Mouse (Mus musculus) kidney, adult 2 months (tissue): ENCODE data around the gene Rictor. TPM values are rescaled to one million over a fixed set of nuclear protein-coding genes. Genes with fewer than 3 reads are reported as not detected.
"Not testable (repeated sequence)": the region's sequence is repeated elsewhere in the genome, so short reads cannot be mapped to it uniquely, and the experiment has no call there.

Experiments
- DNase-seq: peaks from one replicate; pipeline ENCODE4 v3.0.0; 2021
- H3K27ac ChIP-seq: fragments of 200-500 bp; 2 replicates; pipeline ENCODE4 v1.5.1; 2012; ENCODE audit warnings: low read depth, low read length, control low read depth, inconsistent platforms; ENCODE audit not compliant: insufficient read depth
- H3K27me3 ChIP-seq: fragments of 200-500 bp; replicated peaks from 2 replicates; pipeline ENCODE4 v1.6.1; 2012; ENCODE audit warnings: mild to moderate bottlenecking, moderate library complexity, low read length, inconsistent platforms; ENCODE audit not compliant: control insufficient read depth, insufficient read depth
- H3K36me3 ChIP-seq: fragments of 200-500 bp; 2 replicates; pipeline ENCODE4 v1.6.1; 2012; ENCODE audit warnings: mild to moderate bottlenecking, moderate library complexity, low read length, inconsistent platforms; ENCODE audit not compliant: control insufficient read depth, insufficient read depth
- H3K4me1 ChIP-seq: fragments of 200-500 bp; 2 replicates; pipeline ENCODE4 v1.6.1; 2011; ENCODE audit warnings: low read length; ENCODE audit not compliant: control insufficient read depth, insufficient read depth
- H3K4me3 ChIP-seq: fragments of 200-500 bp; 2 replicates; pipeline ENCODE4 v1.5.1; 2011; ENCODE audit warnings: mild to moderate bottlenecking, low read depth, low read length, control low read depth; ENCODE audit not compliant: insufficient read depth
- CTCF ChIP-seq: fragments of 200-500 bp; conservative IDR thresholded peaks from 2 replicates; pipeline ENCODE4 v1.5.1; 2011; ENCODE audit warnings: low read depth, mild to moderate bottlenecking, control low read depth, low read length, moderate library complexity, mixed read lengths; ENCODE audit not compliant: insufficient read depth, insufficient read length
- POLR2A ChIP-seq: fragments of 200-500 bp; IDR thresholded peaks from one replicate; pipeline ENCODE4 v1.6.1; 2011; ENCODE audit warnings: low read depth, low read length, control low read depth
- WGBS: fragments of 180-500 bp; shearing (Covaris S2); methylation state at CpG from one replicate; pipeline ENCODE4 v1.1.7; 2018; 5-methylcytosine and 5-hydroxymethylcytosine counted together
- polyA plus RNA-seq: library from polyadenylated mRNA; depleted of rRNA; stranded (reverse); fragments of >200 nt; gene quantifications from 2 replicates; pipeline ENCODE4 v1.2.3, GENCODE M21; 2012

Gene Rictor
- polyA plus RNA-seq, 1 experiment: 4.8 TPM

GRCm38 (mm10) chr15:6733076-6733475, 24.9 kb downstream of the Rictor start:
- WGBS: 71% methylated on average over 5 of the region's 5 CpGs
- TF ChIP-seq POLR2A: no peak
- TF ChIP-seq CTCF: no peak
- no peak for DNase-seq
- Histone ChIP-seq H3K27me3 (no peaks in the 10 kb centered on the region), H3K27ac (no peak overlapping the region), H3K4me1 (no peaks in the 10 kb centered on the region; the same call in 1 of the 2 replicates), H3K36me3 (no peaks in the 10 kb centered on the region), H3K4me3 (no peak overlapping the region)

DNA sequence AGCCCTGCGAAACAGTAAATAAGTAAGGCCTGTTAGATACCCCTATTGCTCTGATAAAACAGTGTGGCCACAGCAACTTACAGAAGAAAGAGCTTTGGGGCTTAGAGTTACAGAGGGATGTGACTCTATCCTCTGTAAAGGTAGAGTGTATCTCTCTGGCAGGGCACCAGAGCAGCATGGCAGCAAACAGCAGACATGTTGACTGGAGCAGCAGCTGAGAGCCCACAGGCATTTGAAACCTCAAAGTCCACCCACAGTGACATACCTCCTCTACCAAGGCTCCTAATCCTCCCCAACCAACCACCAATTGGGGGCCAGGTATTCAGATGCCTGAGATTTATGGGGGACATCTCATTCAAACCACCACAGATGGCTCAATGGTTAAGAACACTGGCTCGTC, 31.0 kb downstream of the Rictor start:
- DNase-seq: no peak
- WGBS: 98% methylated on average over 2 of the region's 2 CpGs
- Histone ChIP-seq H3K27me3 (no peaks in the 10 kb centered on the region), H3K4me1 (no peaks in the 10 kb centered on the region), H3K4me3 (no peak overlapping the region), H3K27ac (no peak overlapping the region), H3K36me3 (no peaks in the 10 kb centered on the region)
- TF ChIP-seq POLR2A (no peak), CTCF (no peak)

DNA sequence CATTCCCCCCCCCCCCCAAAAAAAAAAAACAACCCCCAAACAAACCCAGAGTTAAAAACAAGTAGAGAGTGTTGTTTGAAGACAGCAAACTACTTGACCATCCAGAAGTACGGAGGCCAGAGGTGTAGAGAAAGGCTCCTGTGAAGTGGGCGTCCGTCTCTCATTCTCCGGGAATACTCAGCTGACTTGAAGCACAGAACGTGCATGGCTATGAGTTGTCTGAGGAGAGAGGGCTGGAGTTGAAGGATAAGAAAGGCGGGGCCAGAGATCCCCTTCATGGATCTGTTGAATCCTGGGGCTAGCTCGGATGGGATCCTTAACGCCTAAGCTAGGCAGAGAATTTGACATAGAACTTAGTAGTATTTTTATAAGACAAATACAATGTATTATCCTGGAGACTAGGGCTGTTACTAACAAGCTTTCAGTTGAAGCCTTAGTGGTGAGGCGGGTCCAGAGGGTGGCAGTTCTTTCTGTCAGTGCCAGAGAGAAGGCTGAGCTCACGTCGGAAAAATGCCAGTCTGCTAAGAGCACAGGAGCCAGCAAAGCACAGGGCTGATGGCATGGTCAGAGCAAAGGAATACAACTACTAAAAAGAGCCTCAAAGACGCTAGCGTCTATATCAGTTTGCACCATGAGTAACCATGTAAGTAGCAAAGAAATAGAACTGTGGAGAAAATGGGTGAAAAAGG, 34.3 kb downstream of the Rictor start:
- no peak overlapping the region for H3K4me3 ChIP-seq
- DNase-seq: no peak
- H3K36me3 ChIP-seq: no peaks in the 10 kb centered on the region
- H3K27me3 ChIP-seq: no peaks in the 10 kb centered on the region
- TF ChIP-seq POLR2A: no peak
- no peak for TF ChIP-seq CTCF
- 82% methylated on average over 13 of the region's 13 CpGs for WGBS
- H3K27ac ChIP-seq: no peak overlapping the region
- H3K4me1 ChIP-seq: no peaks in the 10 kb centered on the region

DNA sequence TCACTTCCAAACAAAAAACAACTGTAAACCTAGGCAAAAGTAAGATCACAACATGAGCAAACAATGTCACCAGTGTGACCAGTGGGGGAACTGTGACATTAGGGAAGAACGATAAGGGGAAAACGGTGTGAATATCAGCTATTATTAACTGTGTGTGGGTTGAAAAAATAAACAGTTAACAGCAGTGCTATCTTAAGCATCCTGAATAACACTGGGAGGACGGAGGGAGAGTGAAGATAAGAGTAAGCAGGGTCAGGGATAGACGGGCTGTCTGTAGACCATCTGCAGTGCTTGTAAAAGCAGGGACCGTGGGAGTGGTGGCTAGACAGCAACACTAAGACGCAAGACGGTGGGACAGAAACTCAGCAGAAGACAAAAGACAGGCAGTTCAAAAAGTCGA, 35.5 kb downstream of the Rictor start:
- no peak overlapping the region for H3K27ac ChIP-seq

GRCm38 (mm10) chr15:6746301-6746983, 38.3 kb downstream of the Rictor start:
- H3K27ac ChIP-seq, H3K4me3 ChIP-seq: not testable (repeated sequence)

More for the DNA sequence above, 35.5 kb downstream of the Rictor start:
- TF ChIP-seq CTCF (no peak), POLR2A (no peak)
- WGBS: 45% methylated on average over 8 of the region's 8 CpGs
- DNase-seq: no peak
- no peak overlapping the region for H3K4me3 ChIP-seq
- no peaks in the 10 kb centered on the region for H3K4me1 ChIP-seq
- H3K27me3 ChIP-seq: no peaks in the 10 kb centered on the region
- no peaks in the 10 kb centered on the region for H3K36me3 ChIP-seq

GRCm38 (mm10) chr15:6747001-6747400, 38.8 kb downstream of the Rictor start:
- H3K27me3 ChIP-seq: no peaks in the 10 kb centered on the region
- H3K4me1 ChIP-seq: no peaks in the 10 kb centered on the region
- H3K36me3 ChIP-seq: no peaks in the 10 kb centered on the region
- H3K27ac ChIP-seq: no peak overlapping the region
- TF ChIP-seq POLR2A: no peak
- H3K4me3 ChIP-seq: no peak overlapping the region
- no peak for DNase-seq
- WGBS: 93% methylated on average over 9 of the region's 9 CpGs

More at GRCm38 (mm10) chr15:6746301-6746983, 38.3 kb downstream of the Rictor start:
- WGBS: 76% methylated on average over 8 of the region's 8 CpGs
- not testable (repeated sequence) for H3K4me1 ChIP-seq, H3K36me3 ChIP-seq, H3K27me3 ChIP-seq, DNase-seq

GRCm38 (mm10) chr15:6754400-6754799, 46.2 kb downstream of the Rictor start:
- peak; percentile 3 for DNase-seq
- Histone ChIP-seq H3K36me3 (no peaks in the 10 kb centered on the region), H3K4me3 (no peak overlapping the region), H3K27ac (no peak overlapping the region), H3K4me1 (no peaks in the 10 kb centered on the region), H3K27me3 (no peaks in the 10 kb centered on the region)
- no peak for TF ChIP-seq CTCF
- TF ChIP-seq POLR2A: no peak
- 77% methylated on average over 2 of the region's 2 CpGs for WGBS
